Mouse (Mus musculus) ovary, postnatal 36 days (tissue): ENCODE data around the gene Tmem56.

Source experiments
- DNase-seq: peaks from one replicate; pipeline ENCODE4 v3.0.0; 2022; ENCODE audit warnings: low spot score, mixed read lengths

The Tmem56 gene

GRCm38 (mm10) chr3:121277557-121277956 is 5.3 kb downstream of the Tmem56 start:
- no peak for DNase-seq

- DNase-seq, result no peak
Observed at GRCm38 (mm10) chr3:121277009-121277408, 5.9 kb downstream of the Tmem56 start.

GRCm38 (mm10) chr3:121274010-121274409 is 8.9 kb downstream of the Tmem56 start:
- DNase-seq, result no peak

GRCm38 (mm10) chr3:121272577-121272976 is 10.3 kb downstream of the Tmem56 start:
- DNase-seq, result no peak

- DNase-seq, result no peak
Observed at GRCm38 (mm10) chr3:121267283-121267682, 15.6 kb downstream of the Tmem56 start.

GRCm38 (mm10) chr3:121264242-121264641 is 18.7 kb downstream of the Tmem56 start:
- no peak for DNase-seq

- DNase-seq, result peak; percentile 46
Observed at GRCm38 (mm10) chr3:121263205-121263548, 19.7 kb downstream of the Tmem56 start.

GRCm38 (mm10) chr3:121262521-121263204 is 20.2 kb downstream of the Tmem56 start:
- peak; percentile 69 for DNase-seq

GRCm38 (mm10) chr3:121261939-121262520 is 20.9 kb downstream of the Tmem56 start:
- DNase-seq, result no peak

- DNase-seq, result no peak
Observed at GRCm38 (mm10) chr3:121261251-121261650, 21.6 kb downstream of the Tmem56 start.

GRCm38 (mm10) chr3:121260831-121261230 is 22.1 kb downstream of the Tmem56 start:
- no peak for DNase-seq

GRCm38 (mm10) chr3:121260041-121260440 is 22.9 kb downstream of the Tmem56 start:
- DNase-seq, result no peak

- no peak for DNase-seq
Observed at GRCm38 (mm10) chr3:121258521-121259478, 24.1 kb downstream of the Tmem56 start.

GRCm38 (mm10) chr3:121257418-121257817 is 25.5 kb downstream of the Tmem56 start:
- DNase-seq, result no peak

- DNase-seq, result no peak
Observed at GRCm38 (mm10) chr3:121256131-121256530, 26.8 kb downstream of the Tmem56 start.

- no peak for DNase-seq
Observed at GRCm38 (mm10) chr3:121255501-121255900, 27.4 kb downstream of the Tmem56 start.

GRCm38 (mm10) chr3:121250576-121251433 is 32.1 kb downstream of the Tmem56 start:
- DNase-seq, result no peak

- DNase-seq, result no peak
Observed at GRCm38 (mm10) chr3:121250048-121250447, 32.9 kb downstream of the Tmem56 start.

- no peak for DNase-seq
Observed at GRCm38 (mm10) chr3:121242941-121243340, 40.0 kb downstream of the Tmem56 start.

- no peak for DNase-seq
Observed at GRCm38 (mm10) chr3:121242111-121242936, 40.6 kb downstream of the Tmem56 start.
